Mouse (Mus musculus) neural tube, embryonic 11.5 days (tissue): ENCODE results near the gene Ces2h. TPM values are rescaled to one million over a fixed set of nuclear protein-coding genes. Genes with fewer than 3 reads are reported as not detected.

Source experiments
- ATAC-seq: fragments of 200-750 bp; cut with Nextera tagmentation; 2 replicates; pipeline ENCODE4 v1.8.0; 2017; ENCODE audit warnings: moderate number of reproducible peaks, mild to moderate bottlenecking, moderate TSS enrichment, moderate library complexity; ENCODE audit not compliant: insufficient read depth, low FRiP score, low TSS enrichment
- DNase-seq: peaks from one replicate; pipeline ENCODE4 v3.0.0-alpha.2; 2015; ENCODE audit warnings: low spot score
- H3K27ac ChIP-seq: fragments of 300-500 bp; sonication (generic); 2 replicates; pipeline ENCODE4 v1.5.1; 2014; ENCODE audit warnings: low read depth, mild to moderate bottlenecking, low read length
- H3K27me3 ChIP-seq: fragments of 300-500 bp; sonication (generic); 2 replicates; pipeline ENCODE4 v1.6.1; 2014; ENCODE audit warnings: mild to moderate bottlenecking, low read length, mixed read lengths; ENCODE audit not compliant: control insufficient read depth, insufficient read depth
- H3K36me3 ChIP-seq: fragments of 300-500 bp; sonication (generic); 2 replicates; pipeline ENCODE4 v1.6.1; 2014; ENCODE audit warnings: mild to moderate bottlenecking, low read length, moderate library complexity, mixed read lengths; ENCODE audit not compliant: control insufficient read depth, insufficient read depth
- H3K4me1 ChIP-seq: fragments of 300-500 bp; sonication (generic); 2 replicates; pipeline ENCODE4 v1.6.1; 2014; ENCODE audit warnings: low read length, mixed read lengths; ENCODE audit not compliant: control insufficient read depth, insufficient read depth
- H3K4me2 ChIP-seq: fragments of 300-500 bp; sonication (generic); 2 replicates; pipeline ENCODE4 v1.6.1; 2014; ENCODE audit warnings: low read depth, mild to moderate bottlenecking, moderate library complexity
- H3K4me3 ChIP-seq: fragments of 300-500 bp; sonication (generic); 2 replicates; pipeline ENCODE4 v1.5.1; 2014; ENCODE audit warnings: low read depth, low read length
- H3K9ac ChIP-seq: fragments of 300-500 bp; sonication (generic); 2 replicates; pipeline ENCODE4 v1.6.1; 2014; ENCODE audit warnings: mild to moderate bottlenecking, low read length
- H3K9me3 ChIP-seq: fragments of 300-500 bp; sonication (generic); 2 replicates; pipeline ENCODE4 v1.6.1; 2016; ENCODE audit warnings: low read length; ENCODE audit not compliant: control insufficient read depth
- WGBS: fragments of 180-500 bp; shearing (Covaris S2); extraction: QIAGEN DNeasy Blood & Tissue Kit; methylation state at CpG from one replicate; pipeline ENCODE4 v1.1.7; 2014; 5-methylcytosine and 5-hydroxymethylcytosine counted together
- polyA plus RNA-seq: library from polyadenylated mRNA; unstranded; fragments of >200 nt; fragmentation: Nextera tagmentation; extraction: Ambion mirVana; gene quantifications from 2 replicates; pipeline ENCODE4 v1.2.1, GENCODE M21; 2014

The Ces2h gene
- polyA plus RNA-seq, 1 experiment from 2014 or later = not detected

DNA sequence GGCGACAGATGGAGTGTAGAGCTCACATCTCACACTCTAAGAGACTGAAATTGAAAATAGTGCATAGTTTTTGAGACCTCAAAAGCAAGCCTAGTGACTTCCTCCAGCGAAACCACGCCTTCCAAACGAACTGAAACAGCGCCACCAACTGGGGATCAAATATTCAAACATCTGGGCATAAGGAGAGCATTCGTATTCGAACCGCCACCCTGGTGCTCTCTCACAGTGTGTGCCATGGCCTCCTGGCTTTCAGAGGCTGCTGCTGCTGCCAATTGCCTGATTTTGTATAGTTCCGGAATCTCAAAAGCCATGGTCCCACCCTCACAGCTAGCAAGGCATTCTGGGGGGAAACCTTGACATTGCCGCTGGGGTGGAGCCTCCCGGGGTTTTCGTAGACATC, 10.5 kb downstream of the Ces2h start:
- no peak overlapping the region for H3K9ac ChIP-seq
- H3K36me3 ChIP-seq = no peaks in the 10 kb centered on the region
- DNase-seq (no peak), ATAC-seq (no peak)
- H3K27me3 ChIP-seq = no peaks in the 10 kb centered on the region
- no peak overlapping the region for H3K4me3 ChIP-seq
- no peaks in the 10 kb centered on the region for H3K4me1 ChIP-seq
- no peak overlapping the region for H3K4me2 ChIP-seq
- H3K9me3 ChIP-seq = 0 out of 2 replicates have a peak, but pooled peaks cover 2% of the 10 kb centered on the region
- 81% methylated on average over 12 of the region's 12 CpGs for WGBS
- no peak overlapping the region for H3K27ac ChIP-seq

DNA sequence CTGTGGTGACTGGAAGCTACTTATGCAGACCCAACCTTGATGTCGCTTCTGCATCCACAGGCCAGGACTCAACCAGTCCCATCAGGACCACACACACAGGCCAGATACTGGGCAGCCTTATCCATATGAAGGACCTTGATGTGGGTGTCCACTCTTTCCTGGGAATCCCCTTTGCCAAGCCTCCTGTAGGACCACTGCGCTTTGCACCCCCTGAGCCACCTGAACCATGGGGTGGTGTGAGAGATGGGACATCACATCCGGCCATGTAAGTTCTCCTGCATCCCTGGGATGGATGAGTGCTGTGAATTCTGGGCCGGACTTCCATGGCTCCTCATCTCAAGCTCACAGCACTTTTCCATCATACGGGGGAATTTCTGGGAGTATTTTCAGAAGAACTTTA, 13.7 kb downstream of the Ces2h start:
- H3K9me3 ChIP-seq = no peaks in the 10 kb centered on the region
- no peak overlapping the region for H3K4me2 ChIP-seq
- no peaks in the 10 kb centered on the region for H3K4me1 ChIP-seq
- H3K9ac ChIP-seq = no peak overlapping the region
- WGBS = 90% methylated on average over 5 of the region's 5 CpGs
- no peak for DNase-seq
- no peak overlapping the region for H3K4me3 ChIP-seq
- H3K27me3 ChIP-seq = no peaks in the 10 kb centered on the region
- ATAC-seq = no peak
- H3K36me3 ChIP-seq = no peaks in the 10 kb centered on the region
- H3K27ac ChIP-seq = no peak overlapping the region

DNA sequence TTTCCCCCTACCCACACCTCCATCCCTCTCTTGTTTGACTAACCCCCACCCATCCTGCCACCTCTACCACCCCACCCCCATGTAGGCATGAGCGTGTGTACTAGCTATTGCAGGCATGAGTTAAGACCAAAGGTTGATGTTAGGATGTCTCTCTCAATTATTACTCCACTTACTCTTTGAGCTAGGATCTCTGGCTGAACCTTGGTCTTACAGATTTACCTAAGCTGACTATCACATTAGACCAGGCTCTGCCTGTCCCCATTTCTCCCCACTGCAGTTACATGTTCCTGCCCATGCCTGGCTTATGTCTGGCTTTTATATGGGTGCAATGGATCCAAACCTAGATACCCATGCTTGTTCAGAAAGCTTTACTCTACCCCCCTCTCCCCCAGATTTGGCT, 21.3 kb downstream of the Ces2h start:
- ATAC-seq = no peak
- WGBS = 67% methylated on average over 1 of the region's 1 CpGs
- no peak overlapping the region for H3K9ac ChIP-seq
- DNase-seq = no peak
- H3K4me1 ChIP-seq = no peaks in the 10 kb centered on the region
- no peak overlapping the region for H3K4me2 ChIP-seq
- H3K9me3 ChIP-seq = no peaks in the 10 kb centered on the region
- H3K27me3 ChIP-seq = no peaks in the 10 kb centered on the region
- H3K36me3 ChIP-seq = no peaks in the 10 kb centered on the region
- H3K27ac ChIP-seq = no peak overlapping the region
- no peak overlapping the region for H3K4me3 ChIP-seq

DNA sequence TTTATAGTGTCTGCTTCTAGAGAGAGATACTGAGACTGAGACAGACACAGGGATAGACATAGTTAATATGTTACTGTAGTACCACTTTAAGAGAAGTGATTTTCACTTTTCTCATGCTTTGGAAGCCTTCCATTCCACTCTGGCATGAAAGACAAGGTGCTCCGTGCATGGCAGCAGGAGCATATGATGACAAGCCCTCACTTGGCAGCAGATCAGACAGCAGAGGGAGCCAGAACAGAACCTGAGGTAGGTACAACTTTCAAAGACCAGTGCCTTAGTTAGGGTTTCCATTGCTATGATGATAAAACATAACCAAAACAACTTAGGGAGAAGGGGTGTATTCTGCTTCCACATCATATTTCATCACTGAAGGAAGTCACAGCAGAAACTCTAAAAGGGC, 22.4 kb downstream of the Ces2h start:
- no peak overlapping the region for H3K9ac ChIP-seq
- no peaks in the 10 kb centered on the region for H3K4me1 ChIP-seq
- no peaks in the 10 kb centered on the region for H3K36me3 ChIP-seq
- H3K4me3 ChIP-seq = no peak overlapping the region
- ATAC-seq (no peak), DNase-seq (no peak)
- no peak overlapping the region for H3K27ac ChIP-seq
- WGBS = 64% methylated on average over 1 of the region's 1 CpGs
- H3K27me3 ChIP-seq = no peaks in the 10 kb centered on the region
- no peaks in the 10 kb centered on the region for H3K9me3 ChIP-seq
- H3K4me2 ChIP-seq = no peak overlapping the region

DNA sequence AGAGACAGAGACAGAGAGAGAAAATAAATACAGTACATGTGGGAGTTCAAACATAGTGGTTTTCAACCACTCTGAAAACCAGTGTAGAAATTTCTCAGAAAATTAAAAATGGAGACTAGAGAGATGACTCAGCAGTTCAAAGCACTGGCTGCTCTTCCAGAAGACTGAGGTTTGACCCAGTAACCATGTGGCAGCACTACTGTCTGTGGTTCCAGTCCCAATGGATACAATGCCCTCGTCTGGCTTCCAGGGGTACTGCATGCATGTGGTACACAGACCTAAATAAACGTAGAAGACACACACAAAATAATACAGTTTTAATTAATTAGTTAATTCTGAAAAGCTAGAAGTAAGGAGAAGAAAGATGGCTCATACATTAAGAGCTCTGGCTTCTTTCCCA, 24.4 kb downstream of the Ces2h start:
- ATAC-seq (no peak), DNase-seq (no peak)
- Histone ChIP-seq H3K4me2 (no peak overlapping the region), H3K9ac (no peak overlapping the region), H3K4me1 (no peaks in the 10 kb centered on the region), H3K27ac (no peak overlapping the region), H3K36me3 (no peaks in the 10 kb centered on the region), H3K4me3 (no peak overlapping the region), H3K27me3 (no peaks in the 10 kb centered on the region), H3K9me3 (no peaks in the 10 kb centered on the region)
- 68% methylated on average over 2 of the region's 2 CpGs for WGBS

DNA sequence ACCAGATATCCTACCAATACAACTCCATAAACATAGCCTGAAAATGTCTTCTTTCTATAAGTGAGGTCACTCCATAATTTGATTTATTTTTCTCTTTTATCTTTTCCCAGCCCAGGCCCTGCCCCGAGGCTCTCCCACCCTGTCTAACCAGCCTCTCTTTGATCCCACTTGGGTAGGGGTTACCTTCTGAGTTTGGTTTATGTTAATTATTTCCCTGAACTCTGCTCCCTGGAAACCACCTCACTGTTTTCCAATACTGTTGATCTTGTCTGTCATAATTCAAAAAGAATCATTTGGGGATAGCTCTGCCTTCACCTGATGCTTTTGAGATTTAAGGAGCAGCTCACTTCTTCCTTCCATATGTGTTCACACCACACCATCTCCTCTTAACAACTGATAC, 42.9 kb downstream of the Ces2h start:
- H3K4me2 ChIP-seq = no peak overlapping the region
- no peak for ATAC-seq
- H3K9ac ChIP-seq = no peak overlapping the region
- no peak for DNase-seq
- no peaks in the 10 kb centered on the region for H3K4me1 ChIP-seq
- no peaks in the 10 kb centered on the region for H3K9me3 ChIP-seq
- H3K36me3 ChIP-seq = no peaks in the 10 kb centered on the region
- H3K4me3 ChIP-seq = no peak overlapping the region
- H3K27ac ChIP-seq = no peak overlapping the region
- no peaks in the 10 kb centered on the region for H3K27me3 ChIP-seq
- WGBS = 59% methylated on average over 1 of the region's 1 CpGs

DNA sequence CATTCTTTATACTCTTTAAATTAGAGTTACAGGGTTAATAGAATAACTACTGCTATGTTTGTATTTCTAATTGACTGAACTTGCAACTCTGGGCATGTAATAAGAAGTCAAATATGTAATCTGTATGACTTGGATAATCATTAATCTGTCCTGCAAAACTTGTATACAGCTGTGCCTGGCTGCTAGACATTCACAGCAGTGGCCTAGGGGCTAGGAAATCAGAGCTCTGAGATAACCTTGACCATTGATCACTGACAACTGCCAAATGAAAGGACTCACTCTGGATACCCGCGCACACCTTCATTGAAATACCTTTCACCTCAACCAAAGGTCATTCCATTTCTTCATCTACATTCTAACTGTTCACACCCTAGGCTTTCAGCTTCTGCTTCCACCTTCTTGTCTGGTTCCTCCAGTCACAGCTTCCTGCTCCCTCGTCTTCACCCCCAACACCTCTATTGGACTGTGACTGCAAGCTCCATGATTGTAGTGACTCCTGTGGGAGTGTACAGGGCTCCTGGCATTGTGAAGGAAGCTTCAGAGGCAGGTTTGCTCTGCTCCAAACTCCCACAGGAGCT, 45.3 kb downstream of the Ces2h start:
- WGBS = 91% methylated on average over 3 of the region's 3 CpGs
- Histone ChIP-seq H3K4me3 (no peak overlapping the region), H3K4me2 (no peak overlapping the region), H3K27ac (no peak overlapping the region), H3K9ac (no peak overlapping the region), H3K36me3 (no peaks in the 10 kb centered on the region), H3K27me3 (no peaks in the 10 kb centered on the region), H3K9me3 (no peaks in the 10 kb centered on the region), H3K4me1 (no peaks in the 10 kb centered on the region)
- ATAC-seq = no peak
- DNase-seq = no peak

DNA sequence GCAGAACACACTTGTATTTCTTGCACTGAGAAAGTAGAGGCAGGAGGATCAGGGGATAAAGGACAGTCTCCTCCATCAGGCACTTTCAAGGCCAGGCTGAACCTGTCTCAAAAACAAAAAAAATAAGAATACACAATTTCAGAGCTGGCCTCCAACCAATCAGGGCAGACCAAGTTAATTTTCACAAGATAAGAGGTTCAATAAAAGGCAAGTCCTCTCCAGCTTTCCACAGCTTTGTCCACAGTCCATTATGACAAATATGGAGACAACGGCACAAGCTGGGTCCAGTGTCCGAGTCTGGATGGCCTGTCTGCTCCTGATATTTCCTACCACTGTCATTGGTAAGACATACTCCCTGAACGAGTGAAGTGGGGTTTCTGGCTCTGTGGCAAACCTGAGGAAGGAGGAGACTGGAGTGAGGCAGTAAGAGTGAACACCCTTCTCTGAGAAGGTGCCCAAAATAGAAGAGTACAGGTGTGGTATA, 47.8 kb downstream of the Ces2h start, which contains the start of gene Ces3a:
Ces3a (plus strand) TSS at position 231 of the 484 bp plus-strand sequence.
- H3K4me3 ChIP-seq = no peak within 1 kb of the TSS
- no peaks in the 10 kb centered on the region for H3K4me1 ChIP-seq
- no peaks in the 10 kb centered on the region for H3K9me3 ChIP-seq
- no peaks in the 10 kb centered on the region for H3K36me3 ChIP-seq
- DNase-seq (no peak), ATAC-seq (no peak)
- no peak within 1 kb of the TSS for H3K9ac ChIP-seq
- no peaks in the 10 kb centered on the region for H3K27me3 ChIP-seq
- H3K27ac ChIP-seq = no peak within 1 kb of the TSS
- H3K4me2 ChIP-seq = no peak within 1 kb of the TSS
- 81% methylated on average over 3 of the region's 3 CpGs for WGBS

DNA sequence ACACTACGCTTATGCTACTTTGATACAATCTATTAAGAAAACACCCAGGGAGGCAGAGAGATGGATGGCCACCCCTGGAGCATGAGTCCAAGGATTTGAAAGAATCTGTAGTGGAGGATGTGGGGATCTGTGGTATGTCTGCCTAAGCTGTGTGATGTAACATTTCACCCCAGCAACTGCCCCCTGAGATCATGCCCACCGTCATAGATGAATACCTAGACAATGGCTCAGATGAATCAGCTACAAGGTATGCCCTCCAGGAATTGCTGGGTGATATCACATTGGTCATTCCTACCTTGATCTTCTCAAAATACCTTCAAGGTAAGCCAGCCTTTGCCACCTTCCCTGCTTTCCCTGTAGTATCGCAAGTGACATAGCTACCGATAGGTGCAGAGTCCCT, 55.6 kb downstream of the Ces2h start:
- Histone ChIP-seq H3K36me3 (no peaks in the 10 kb centered on the region), H3K27ac (no peak overlapping the region), H3K9me3 (no peaks in the 10 kb centered on the region), H3K4me1 (no peaks in the 10 kb centered on the region), H3K4me2 (no peak overlapping the region), H3K4me3 (no peak overlapping the region), H3K9ac (no peak overlapping the region), H3K27me3 (no peaks in the 10 kb centered on the region)
- ATAC-seq (no peak), DNase-seq (no peak)
- WGBS = 95% methylated on average over 4 of the region's 4 CpGs
